Mouse (Mus musculus) lung, postnatal 0 days (tissue): ENCODE measurements around the gene Leprot. TPM values are rescaled to one million over a fixed set of nuclear protein-coding genes. Genes with fewer than 3 reads are reported as not detected.
A peak's percentile ranks its signal among the peaks of the same experiment; 100 is the strongest.

Source experiments
- ATAC-seq: fragments of 200-750 bp; cut with Nextera tagmentation; 2 replicates; pipeline ENCODE4 v1.8.0; 2017; ENCODE audit warnings: moderate library complexity
- DNase-seq: peaks from one replicate; pipeline ENCODE4 v3.0.0-alpha.2; 2016; ENCODE audit warnings: low spot score
- H3K27ac ChIP-seq: fragments of 300-500 bp; sonication (generic); 2 replicates; pipeline ENCODE4 v1.5.1; 2014; ENCODE audit warnings: antibody characterized with exemption, mild to moderate bottlenecking, low read length, mixed read lengths
- H3K27me3 ChIP-seq: fragments of 300-500 bp; sonication (generic); replicated peaks from 2 replicates; pipeline ENCODE4 v1.6.1; 2014; ENCODE audit warnings: low read length, mixed read lengths; ENCODE audit not compliant: insufficient read depth
- H3K36me3 ChIP-seq: fragments of 300-500 bp; sonication (generic); 2 replicates; pipeline ENCODE4 v1.6.1; 2014; ENCODE audit warnings: low read length, mixed read lengths; ENCODE audit not compliant: insufficient read depth
- H3K4me1 ChIP-seq: fragments of 300-500 bp; sonication (generic); 2 replicates; pipeline ENCODE4 v1.6.1; 2014; ENCODE audit warnings: antibody characterized with exemption, low read depth, low read length, mixed read lengths; ENCODE audit not compliant: insufficient read depth
- H3K4me2 ChIP-seq: fragments of 300-500 bp; sonication (generic); replicated peaks from 2 replicates; pipeline ENCODE4 v1.6.1; 2014; ENCODE audit warnings: low read depth, mild to moderate bottlenecking, low read length, moderate library complexity, mixed read lengths
- H3K4me3 ChIP-seq: fragments of 300-500 bp; sonication (generic); 2 replicates; pipeline ENCODE4 v1.5.1; 2014; ENCODE audit warnings: low read depth, low read length
- H3K9ac ChIP-seq: fragments of 300-500 bp; sonication (generic); replicated peaks from 2 replicates; pipeline ENCODE4 v1.6.1; 2014; ENCODE audit warnings: low read depth, mild to moderate bottlenecking
- H3K9me3 ChIP-seq: fragments of 300-500 bp; sonication (generic); 2 replicates; pipeline ENCODE4 v1.6.1; 2016; ENCODE audit warnings: low read length, mixed read lengths
- CTCF ChIP-seq: IDR thresholded peaks from 2 replicates; pipeline ENCODE4 v1.5.1; 2016; ENCODE audit warnings: antibody characterized with exemption, mild to moderate bottlenecking
- EP300 ChIP-seq: IDR thresholded peaks from 2 replicates; pipeline ENCODE4 v1.6.1; 2016; ENCODE audit warnings: antibody characterized with exemption, mild to moderate bottlenecking, control low read depth
- WGBS: fragments of 180-500 bp; shearing (Covaris S2); extraction: QIAGEN DNeasy Blood & Tissue Kit; methylation state at CpG from one replicate; pipeline ENCODE4 v1.1.7; 2014; 5-methylcytosine and 5-hydroxymethylcytosine counted together
- polyA plus RNA-seq: library from polyadenylated mRNA; unstranded; fragments of >200 nt; fragmentation: Nextera tagmentation; extraction: Ambion mirVana; gene quantifications from 2 replicates; pipeline ENCODE4 v1.2.1, GENCODE M21; 2015

Leprot gene
- polyA plus RNA-seq, 1 experiment from 2014 or later = 144 TPM

DNA sequence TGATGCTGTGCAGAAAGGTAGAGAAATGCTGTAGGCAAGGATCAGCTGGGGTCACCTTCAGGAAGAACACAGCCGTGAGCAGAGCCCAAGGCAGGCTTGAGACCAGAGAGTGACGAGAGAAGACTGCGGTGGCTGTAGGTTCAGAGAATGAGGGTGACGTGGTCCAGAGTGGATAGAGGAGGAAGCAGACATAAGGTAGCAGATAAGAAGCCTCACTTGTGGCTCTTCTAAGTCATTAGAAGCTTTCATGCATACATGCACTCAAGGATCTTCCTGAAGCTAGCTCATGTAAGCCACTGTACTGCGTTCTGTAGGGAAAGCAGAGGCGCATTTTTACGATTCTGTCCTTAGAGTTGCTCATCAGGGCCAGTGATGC is 7.9 kb downstream of the Leprot start:
- no peak overlapping the region for H3K9ac ChIP-seq
- no peaks in the 10 kb centered on the region for H3K9me3 ChIP-seq
- no peak overlapping the region for H3K4me2 ChIP-seq
- H3K4me1 ChIP-seq = no peaks in the 10 kb centered on the region
- peaks cover 16% of the 10 kb centered on the region; the same call in 1 of the 2 replicates for H3K36me3 ChIP-seq
- no peak for DNase-seq
- no peak overlapping the region for H3K27ac ChIP-seq
- 89% methylated on average over 7 of the region's 7 CpGs for WGBS
- H3K4me3 ChIP-seq = no peak overlapping the region
- ATAC-seq = no peak
- TF ChIP-seq EP300 = no peak
- TF ChIP-seq CTCF = no peak
- no peaks in the 10 kb centered on the region for H3K27me3 ChIP-seq

DNA sequence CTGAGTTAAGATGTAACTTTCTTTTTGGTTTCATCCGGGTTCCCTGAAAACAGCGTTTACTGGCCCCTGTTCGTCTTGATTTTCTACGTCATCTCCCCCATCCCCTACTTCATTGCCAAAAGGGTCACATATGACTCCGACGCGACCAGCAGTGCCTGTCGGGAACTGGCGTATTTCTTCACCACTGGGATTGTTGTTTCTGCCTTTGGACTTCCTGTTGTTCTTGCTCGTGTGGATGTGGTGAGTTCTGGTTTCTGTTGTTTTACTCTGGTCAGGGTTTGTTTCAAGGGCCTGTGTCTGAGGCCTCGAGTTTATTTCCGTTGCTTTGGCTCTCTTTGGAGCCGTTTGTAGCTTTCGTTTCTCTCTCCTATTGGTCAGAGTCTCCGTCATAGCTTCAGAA is 8.5 kb downstream of the Leprot start:
- Histone ChIP-seq H3K9ac (no peak overlapping the region), H3K4me2 (no peak overlapping the region), H3K4me1 (no peaks in the 10 kb centered on the region), H3K27me3 (no peaks in the 10 kb centered on the region), H3K9me3 (no peaks in the 10 kb centered on the region), H3K36me3 (peaks cover 16% of the 10 kb centered on the region; the same call in 1 of the 2 replicates), H3K4me3 (no peak overlapping the region), H3K27ac (no peak overlapping the region)
- DNase-seq (no peak), ATAC-seq (no peak)
- whole genome bisulfite sequencing = 84% methylated on average over 15 of the region's 15 CpGs
- TF ChIP-seq CTCF (no peak), EP300 (no peak)

- 41% methylated on average over 6 of the region's 6 CpGs for WGBS
- no peaks in the 10 kb centered on the region for H3K9me3 ChIP-seq
- H3K36me3 ChIP-seq = peaks cover 16% of the 10 kb centered on the region; the same call in 1 of the 2 replicates
- ATAC-seq (peak; percentile 33; the same call in 1 of the 2 replicates), DNase-seq (peak; percentile 50)
- H3K27ac ChIP-seq = no peak overlapping the region
- no peaks in the 10 kb centered on the region for H3K27me3 ChIP-seq
- no peak overlapping the region for H3K4me3 ChIP-seq
- no peak overlapping the region for H3K9ac ChIP-seq
- no peak for TF ChIP-seq EP300
- peak; percentile 71 for TF ChIP-seq CTCF
- no peaks in the 10 kb centered on the region for H3K4me1 ChIP-seq
- no peak overlapping the region for H3K4me2 ChIP-seq
Observed at GRCm38 (mm10) chr4:101656956-101657570, 9.5 kb downstream of the Leprot start.

DNA sequence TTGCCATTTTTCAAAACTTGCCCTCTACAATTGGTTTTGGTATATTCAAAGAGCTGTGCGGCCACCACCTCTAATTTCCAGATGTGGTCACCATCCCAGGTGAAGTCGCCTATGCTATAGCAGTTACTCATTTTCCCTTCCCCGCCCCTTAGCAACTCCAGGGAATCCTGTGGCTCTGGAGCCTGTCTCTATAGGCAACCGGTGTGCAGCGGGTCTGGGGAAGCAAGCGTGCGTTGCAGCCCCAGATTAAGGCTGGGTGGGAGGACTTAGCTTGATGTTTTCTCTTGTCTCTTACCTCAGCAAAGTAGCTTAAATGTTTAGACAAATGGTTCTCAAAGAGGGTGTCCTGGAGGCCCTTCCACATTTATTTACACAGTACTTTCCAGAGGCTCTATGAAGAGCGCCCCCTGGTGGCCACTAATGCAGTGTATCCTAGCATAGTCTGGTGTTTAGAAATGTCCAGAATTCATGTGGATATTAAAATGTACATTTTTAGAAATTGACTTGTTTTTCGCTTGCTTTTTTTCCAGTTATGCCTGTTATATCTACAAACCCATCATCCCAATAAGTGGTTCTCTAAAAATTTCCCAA is 16.7 kb downstream of the Leprot start:
- Histone ChIP-seq H3K27me3 (no peaks in the 10 kb centered on the region), H3K27ac (no peak overlapping the region), H3K4me3 (no peak overlapping the region), H3K4me1 (no peaks in the 10 kb centered on the region), H3K9ac (no peak overlapping the region), H3K9me3 (no peaks in the 10 kb centered on the region), H3K36me3 (peaks cover 8% of the 10 kb centered on the region; the same call in 1 of the 2 replicates), H3K4me2 (no peak overlapping the region)
- ATAC-seq = no peak
- DNase-seq = peak; percentile 48
- 76% methylated on average over 9 of the region's 9 CpGs for WGBS
- TF ChIP-seq CTCF (peak; percentile 71), EP300 (no peak)

DNA sequence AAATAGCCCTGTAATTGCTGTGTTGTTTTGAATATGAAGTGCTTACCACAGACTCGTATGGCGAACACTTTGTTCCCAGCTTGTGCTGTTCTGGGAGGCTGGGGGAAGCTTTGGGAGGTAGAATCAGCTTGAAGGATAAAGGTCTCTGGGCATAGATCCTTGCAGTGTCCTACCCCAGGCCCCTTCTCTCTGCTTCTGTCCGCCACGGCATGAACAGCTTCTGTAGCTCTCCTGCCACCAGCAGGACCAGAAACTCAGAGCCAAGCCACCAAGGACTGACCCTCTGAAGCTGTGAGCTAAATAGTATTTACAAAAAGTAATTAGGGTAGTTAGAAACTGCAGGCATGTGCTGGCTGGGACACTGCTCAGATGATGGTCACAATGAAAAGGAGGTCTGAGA is 17.2 kb downstream of the Leprot start:
- H3K9ac ChIP-seq = no peak overlapping the region
- no peak overlapping the region for H3K4me3 ChIP-seq
- 95% methylated on average over 4 of the region's 4 CpGs for WGBS
- ATAC-seq (no peak), DNase-seq (no peak)
- no peaks in the 10 kb centered on the region for H3K27me3 ChIP-seq
- H3K4me2 ChIP-seq = no peak overlapping the region
- peaks cover 3% of the 10 kb centered on the region; the same call in 1 of the 2 replicates for H3K36me3 ChIP-seq
- TF ChIP-seq CTCF (no peak), EP300 (no peak)
- H3K4me1 ChIP-seq = no peaks in the 10 kb centered on the region
- H3K9me3 ChIP-seq = no peaks in the 10 kb centered on the region
- no peak overlapping the region for H3K27ac ChIP-seq

GRCm38 (mm10) chr4:101669161-101669560 is 21.6 kb downstream of the Leprot start:
- Histone ChIP-seq H3K9ac (no peak overlapping the region), H3K9me3 (no peaks in the 10 kb centered on the region), H3K36me3 (0 out of 2 replicates have a peak, but pooled peaks cover 3% of the 10 kb centered on the region), H3K27ac (no peak overlapping the region), H3K4me1 (no peaks in the 10 kb centered on the region), H3K27me3 (no peaks in the 10 kb centered on the region), H3K4me3 (no peak overlapping the region), H3K4me2 (no peak overlapping the region)
- WGBS = 61% methylated on average over 5 of the region's 5 CpGs
- TF ChIP-seq EP300 = no peak
- no peak for TF ChIP-seq CTCF
- DNase-seq = peak; percentile 28
- ATAC-seq = no peak; the same call in 1 of the 2 replicates
